9 mouse cellular contexts compared by ENCODE assay signal in genomic region chr5:20582995-20583435, GRCm38 (mm10).
DNase-seq lines count a peak whose midpoint lies in the region; ATAC-seq lines count a peak whose summit lies in the region.
"Had no signal": no experiment of that assay in that cellular context is flagged by ENCODE, and none has a peak within 500 bp of the region (broad histone marks: within the 10 kb centered on the region; RNA-seq: fewer than 3 reads in every experiment).

No protein-coding gene starts in this region.

- 0 out of 2 replicates have a peak overlapping the region, but pooled peaks have one; percentile 15 for H3K27ac ChIP-seq in forebrain, embryonic 12.5 days
- no peak overlapping the region for H3K27ac ChIP-seq in forebrain, embryonic 11.5 days (ENCODE audit: low read depth, low read length)
- no peak overlapping the region for H3K27ac ChIP-seq in midbrain, embryonic 11.5 days (ENCODE audit: low read depth, low read length)
- no peak overlapping the region for H3K27ac ChIP-seq in midbrain, embryonic 10.5 days (replicated peaks)
- no peak overlapping the region for H3K27ac ChIP-seq in limb, embryonic 10.5 days
- H3K27ac ChIP-seq: stomach, postnatal 0 days had no signal

- no peak for DNase-seq in forebrain, embryonic 11.5 days (ENCODE audit: low spot score)
- DNase-seq in midbrain, embryonic 11.5 days (ENCODE audit: low spot score, missing footprints): peak; percentile 69
- DNase-seq in midbrain, embryonic 10.5 days (ENCODE audit: low spot score): no peak
- DNase-seq in limb, embryonic 10.5 days (ENCODE audit: low spot score): peak; percentile 18
- DNase-seq in right cerebral cortex, postnatal 25 days: peak; percentile 26
- no peak for DNase-seq in yolk sac, embryonic 10.5 days (ENCODE audit: low spot score)
- DNase-seq in gastrocnemius, postnatal 25 days: no peak

- H3K4me2 ChIP-seq in forebrain, embryonic 12.5 days: no peak overlapping the region
- H3K4me2 ChIP-seq in forebrain, embryonic 11.5 days (ENCODE audit: low read depth, low read length, severe bottlenecking): no peak overlapping the region
- no peak overlapping the region for H3K4me2 ChIP-seq in midbrain, embryonic 11.5 days

- no peaks in the 10 kb centered on the region for H3K36me3 ChIP-seq in forebrain, embryonic 12.5 days (replicated peaks)
- no peaks in the 10 kb centered on the region for H3K36me3 ChIP-seq in forebrain, embryonic 11.5 days (ENCODE audit: control insufficient read depth, insufficient read depth, low read length)
- no peaks in the 10 kb centered on the region for H3K36me3 ChIP-seq in midbrain, embryonic 11.5 days (ENCODE audit: control insufficient read depth, insufficient read depth, low read length)
- no peaks in the 10 kb centered on the region for H3K36me3 ChIP-seq in midbrain, embryonic 10.5 days
- no peaks in the 10 kb centered on the region for H3K36me3 ChIP-seq in limb, embryonic 10.5 days

- 69% methylated on average over 10 of the region's 10 CpGs for WGBS in forebrain, embryonic 12.5 days
- WGBS in forebrain, embryonic 11.5 days: 77% methylated on average over 10 of the region's 10 CpGs
- 68% methylated on average over 10 of the region's 10 CpGs for WGBS in midbrain, embryonic 11.5 days
- WGBS in midbrain, embryonic 10.5 days: 83% methylated on average over 10 of the region's 10 CpGs
- 68% methylated on average over 10 of the region's 10 CpGs for WGBS in limb, embryonic 10.5 days

- ATAC-seq in forebrain, embryonic 12.5 days (ENCODE audit: low FRiP score): peak; percentile 39; the same call in 1 of the 2 replicates
- no peak for ATAC-seq in forebrain, embryonic 11.5 days (replicated peaks; ENCODE audit: low FRiP score)
- ATAC-seq in midbrain, embryonic 11.5 days (ENCODE audit: low FRiP score): peak; percentile 38; the same call in 1 of the 2 replicates

- H3K4me1 ChIP-seq in forebrain, embryonic 12.5 days: peaks cover 3% of the 10 kb centered on the region; the same call in 1 of the 2 replicates
- no peaks in the 10 kb centered on the region for H3K4me1 ChIP-seq in forebrain, embryonic 11.5 days (replicated peaks; ENCODE audit: control insufficient read depth, insufficient read depth, low read length)
- no peaks in the 10 kb centered on the region for H3K4me1 ChIP-seq in midbrain, embryonic 11.5 days (ENCODE audit: control insufficient read depth, insufficient read depth, low read length)
- H3K4me1 ChIP-seq in midbrain, embryonic 10.5 days: peaks cover 2% of the 10 kb centered on the region; the same call in 1 of the 2 replicates
- no peaks in the 10 kb centered on the region for H3K4me1 ChIP-seq in limb, embryonic 10.5 days

- no peaks in the 10 kb centered on the region for H3K9me3 ChIP-seq in forebrain, embryonic 12.5 days
- no peaks in the 10 kb centered on the region for H3K9me3 ChIP-seq in forebrain, embryonic 11.5 days (ENCODE audit: control insufficient read depth, low read length)
- no peaks in the 10 kb centered on the region for H3K9me3 ChIP-seq in midbrain, embryonic 11.5 days (ENCODE audit: control insufficient read depth, low read length)
- H3K9me3 ChIP-seq in midbrain, embryonic 10.5 days (replicated peaks): no peaks in the 10 kb centered on the region
- no peaks in the 10 kb centered on the region for H3K9me3 ChIP-seq in limb, embryonic 10.5 days (replicated peaks)

- H3K27me3 ChIP-seq in forebrain, embryonic 12.5 days: no peaks in the 10 kb centered on the region
- no peaks in the 10 kb centered on the region for H3K27me3 ChIP-seq in forebrain, embryonic 11.5 days (ENCODE audit: control insufficient read depth, insufficient read depth, low read length)
- no peaks in the 10 kb centered on the region for H3K27me3 ChIP-seq in midbrain, embryonic 11.5 days (ENCODE audit: control insufficient read depth, insufficient read depth, low read length)
- 0 out of 2 replicates have a peak, but pooled peaks cover 4% of the 10 kb centered on the region for H3K27me3 ChIP-seq in midbrain, embryonic 10.5 days (ENCODE audit: low read depth, poor library complexity, severe bottlenecking)
- H3K27me3 ChIP-seq in limb, embryonic 10.5 days (ENCODE audit: low read depth, poor library complexity, severe bottlenecking): no peaks in the 10 kb centered on the region

- no peak overlapping the region for H3K9ac ChIP-seq in forebrain, embryonic 12.5 days
- H3K9ac ChIP-seq in forebrain, embryonic 11.5 days (ENCODE audit: low read length): no peak overlapping the region
- no peak overlapping the region for H3K9ac ChIP-seq in midbrain, embryonic 11.5 days (ENCODE audit: low read length)

- H3K4me3 ChIP-seq in forebrain, embryonic 12.5 days (replicated peaks): no peak overlapping the region
- H3K4me3 ChIP-seq in forebrain, embryonic 11.5 days (ENCODE audit: low read depth, low read length): no peak overlapping the region
- no peak overlapping the region for H3K4me3 ChIP-seq in midbrain, embryonic 11.5 days (ENCODE audit: low read depth, low read length)
- no peak overlapping the region for H3K4me3 ChIP-seq in midbrain, embryonic 10.5 days
- no peak overlapping the region for H3K4me3 ChIP-seq in limb, embryonic 10.5 days

Comparison
In these comparisons a context has a peak if more than half of its experiments do, and no peak if none do; other contexts are left out.
1. DNase-seq: peak in midbrain, embryonic 11.5 days (single experiment), limb, embryonic 10.5 days (single experiment) and right cerebral cortex, postnatal 25 days (single experiment); none in forebrain, embryonic 11.5 days (single experiment), midbrain, embryonic 10.5 days (single experiment), yolk sac, embryonic 10.5 days (single experiment) and gastrocnemius, postnatal 25 days (single experiment).